Mouse (Mus musculus): ENCODE measurements at regions not wholly inside any gene's neighbourhood (a gene's known extent, or its start where the extent isn't known, plus 50 kb on each side); places are given as distances from the start of the nearest gene placed in this dataset.

DNA sequence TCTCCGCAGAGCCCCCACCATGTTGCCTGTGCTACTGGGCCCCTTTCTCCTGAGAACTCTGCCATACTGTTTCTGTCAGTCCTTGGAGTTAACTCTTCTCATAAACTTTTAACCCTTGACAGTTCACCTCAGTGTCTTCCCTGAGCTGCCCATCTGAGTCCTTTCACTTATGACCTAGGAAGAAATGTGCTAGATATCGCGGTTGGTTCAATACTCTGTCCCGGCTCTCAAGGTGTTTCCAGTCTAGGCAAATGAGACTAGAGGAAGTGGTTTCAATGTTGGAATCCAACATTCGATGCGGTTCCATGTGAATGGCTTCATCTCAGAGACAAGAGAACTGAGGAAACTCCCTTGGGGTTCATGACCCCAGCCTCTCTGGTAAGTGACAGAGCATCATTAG, 176.1 kb downstream of the Clic5 start:
- no peak overlapping the region for H3K4me2 ChIP-seq
- no peaks in the 10 kb centered on the region for H3K27me3 ChIP-seq (ENCODE audit: control insufficient read depth, insufficient read depth, low read length)
- H3K9me3 ChIP-seq (replicated peaks; ENCODE audit: control insufficient read depth, low read length): no peaks in the 10 kb centered on the region; the same call in 1 of the 2 replicates
- no peak overlapping the region for H3K27ac ChIP-seq (ENCODE audit: low read depth, low read length)
- H3K9ac ChIP-seq (ENCODE audit: low read depth, low read length): no peak overlapping the region
- 91% methylated on average over 6 of the region's 6 CpGs for WGBS (ENCODE audit: insufficient replicate concordance)
- H3K4me1 ChIP-seq (ENCODE audit: control insufficient read depth, insufficient read depth, low read length): no peaks in the 10 kb centered on the region; the same call in 1 of the 2 replicates
- no peaks in the 10 kb centered on the region for H3K36me3 ChIP-seq (ENCODE audit: control insufficient read depth, insufficient read depth, low read length)
- no peak for ATAC-seq (replicated peaks; ENCODE audit: insufficient number of reproducible peaks, low FRiP score, low TSS enrichment)
- no peak overlapping the region for H3K4me3 ChIP-seq (ENCODE audit: low read depth, low read length)

DNA sequence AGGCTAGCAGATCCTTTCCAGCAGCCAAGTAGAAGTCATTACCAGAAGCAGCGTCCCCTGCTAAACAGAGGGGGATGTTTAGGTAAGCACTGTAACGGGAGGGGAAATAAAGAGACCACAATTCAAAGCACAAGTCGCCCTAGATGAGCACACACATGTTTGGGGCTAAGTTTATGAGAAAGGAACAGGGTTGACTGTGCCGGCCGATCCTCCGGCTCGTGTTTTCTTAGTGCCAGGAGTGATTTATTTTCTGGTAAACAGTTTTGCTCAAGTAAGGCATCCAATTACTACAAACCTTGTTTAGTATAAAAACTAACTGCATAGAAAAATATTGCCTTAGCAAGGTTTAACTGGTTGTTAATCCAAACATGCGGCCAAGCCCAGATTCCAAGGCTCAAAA, 178.1 kb downstream of the Clic5 start:
- H3K36me3 ChIP-seq (ENCODE audit: control insufficient read depth, insufficient read depth, low read length): no peaks in the 10 kb centered on the region
- H3K4me3 ChIP-seq (ENCODE audit: low read depth, low read length): no peak overlapping the region
- no peak for ATAC-seq (replicated peaks; ENCODE audit: insufficient number of reproducible peaks, low FRiP score, low TSS enrichment)
- no peak overlapping the region for H3K9ac ChIP-seq (ENCODE audit: low read depth, low read length)
- H3K4me1 ChIP-seq (ENCODE audit: control insufficient read depth, insufficient read depth, low read length): no peaks in the 10 kb centered on the region; the same call in 1 of the 2 replicates
- no peak overlapping the region for H3K27ac ChIP-seq (ENCODE audit: low read depth, low read length)
- H3K9me3 ChIP-seq (replicated peaks; ENCODE audit: control insufficient read depth, low read length): no peaks in the 10 kb centered on the region; the same call in 1 of the 2 replicates
- H3K4me2 ChIP-seq: no peak overlapping the region
- no peaks in the 10 kb centered on the region for H3K27me3 ChIP-seq (ENCODE audit: control insufficient read depth, insufficient read depth, low read length)
- 72% methylated on average over 8 of the region's 8 CpGs for WGBS (ENCODE audit: insufficient replicate concordance)

DNA sequence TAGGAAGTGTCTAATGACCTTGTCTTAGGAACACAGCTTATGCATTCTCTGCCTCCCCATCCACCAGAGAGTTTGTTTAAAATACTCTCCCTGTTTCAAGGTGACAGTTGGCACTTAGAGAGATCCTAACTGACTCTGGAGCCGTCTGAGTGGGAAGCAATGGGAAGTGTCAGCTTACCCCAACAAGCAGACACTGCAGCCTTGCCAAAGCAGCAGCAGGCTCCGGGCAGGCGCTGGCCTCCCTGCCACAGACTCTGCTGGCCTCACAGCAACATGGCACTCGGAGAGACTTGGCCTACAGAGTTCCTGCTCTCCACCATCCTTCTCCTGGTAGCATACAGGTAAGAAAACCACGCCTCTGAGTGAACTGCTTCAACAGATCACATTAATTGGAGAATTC, 179.2 kb downstream of the Clic5 start:
- 30% methylated on average over 5 of the region's 5 CpGs for WGBS (ENCODE audit: insufficient replicate concordance)
- no peak for ATAC-seq (replicated peaks; ENCODE audit: insufficient number of reproducible peaks, low FRiP score, low TSS enrichment)
- no peaks in the 10 kb centered on the region for H3K36me3 ChIP-seq (ENCODE audit: control insufficient read depth, insufficient read depth, low read length)
- no peak overlapping the region for H3K4me2 ChIP-seq
- no peak overlapping the region for H3K9ac ChIP-seq (ENCODE audit: low read depth, low read length)
- H3K27ac ChIP-seq (ENCODE audit: low read depth, low read length): no peak overlapping the region
- no peak overlapping the region for H3K4me3 ChIP-seq (ENCODE audit: low read depth, low read length)
- H3K27me3 ChIP-seq (ENCODE audit: control insufficient read depth, insufficient read depth, low read length): no peaks in the 10 kb centered on the region
- no peaks in the 10 kb centered on the region; the same call in 1 of the 2 replicates for H3K4me1 ChIP-seq (ENCODE audit: control insufficient read depth, insufficient read depth, low read length)
- no peaks in the 10 kb centered on the region; the same call in 1 of the 2 replicates for H3K9me3 ChIP-seq (replicated peaks; ENCODE audit: control insufficient read depth, low read length)

DNA sequence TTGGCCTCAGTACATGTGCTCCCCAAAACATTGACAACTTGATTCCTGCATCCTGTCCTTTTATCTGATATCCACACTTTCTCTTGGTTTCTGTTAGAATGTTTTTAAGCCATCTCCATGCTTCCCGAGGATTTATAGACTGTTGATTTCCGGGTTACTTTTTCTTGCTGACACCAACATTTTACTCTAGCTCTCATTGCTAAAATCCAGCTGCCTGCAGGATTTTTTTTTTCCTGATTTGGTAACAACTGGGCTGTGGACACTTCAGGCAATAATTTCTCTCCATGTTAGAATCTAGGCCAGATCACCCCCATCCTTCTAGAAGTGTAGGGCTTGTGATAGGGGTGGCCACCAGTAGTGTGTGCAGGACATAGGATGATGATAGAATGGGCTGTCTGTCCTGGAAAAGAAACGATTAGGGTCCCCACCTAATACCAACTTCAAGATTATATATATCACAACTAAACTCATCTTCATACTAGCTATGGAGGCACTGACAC, 182.6 kb downstream of the Clic5 start:
- WGBS (ENCODE audit: insufficient replicate concordance): 86% methylated on average over 3 of the region's 3 CpGs
- no peak overlapping the region for H3K9ac ChIP-seq (ENCODE audit: low read depth, low read length)

DNA sequence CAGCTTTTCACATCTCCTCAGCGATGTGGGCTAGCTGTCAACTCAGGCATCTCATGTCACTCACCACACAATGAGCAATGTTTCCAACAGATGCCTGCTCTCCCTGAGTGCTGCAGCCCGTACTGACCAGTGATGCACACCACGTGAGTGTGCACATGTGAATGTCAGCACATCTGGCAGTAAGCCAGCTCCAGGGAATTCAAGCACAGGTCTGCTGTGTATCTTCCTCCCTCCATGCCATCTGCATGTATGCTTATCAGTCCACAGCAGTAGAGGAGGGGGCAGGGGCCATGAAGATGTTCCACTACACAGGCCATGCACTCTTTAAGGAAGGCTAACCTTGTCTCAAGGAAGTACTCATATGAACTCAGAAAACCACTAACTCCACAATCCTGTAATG, 183.2 kb downstream of the Clic5 start:
- 31% methylated on average over 3 of the region's 3 CpGs for WGBS (ENCODE audit: insufficient replicate concordance)
- Histone ChIP-seq H3K36me3 (ENCODE audit: control insufficient read depth, insufficient read depth, low read length) (no peaks in the 10 kb centered on the region), H3K4me2 (no peak overlapping the region), H3K27ac (ENCODE audit: low read depth, low read length) (no peak overlapping the region), H3K9ac (ENCODE audit: low read depth, low read length) (no peak overlapping the region), H3K4me1 (ENCODE audit: control insufficient read depth, insufficient read depth, low read length) (no peaks in the 10 kb centered on the region), H3K9me3 (replicated peaks; ENCODE audit: control insufficient read depth, low read length) (peaks cover 3% of the 10 kb centered on the region; the same call in 1 of the 2 replicates), H3K27me3 (ENCODE audit: control insufficient read depth, insufficient read depth, low read length) (no peaks in the 10 kb centered on the region), H3K4me3 (ENCODE audit: low read depth, low read length) (no peak overlapping the region)
- no peak for ATAC-seq (replicated peaks; ENCODE audit: insufficient number of reproducible peaks, low FRiP score, low TSS enrichment)

More for the DNA sequence above, 182.6 kb downstream of the Clic5 start:
- no peak for ATAC-seq (replicated peaks; ENCODE audit: insufficient number of reproducible peaks, low FRiP score, low TSS enrichment)
- Histone ChIP-seq H3K9me3 (replicated peaks; ENCODE audit: control insufficient read depth, low read length) (peaks cover 3% of the 10 kb centered on the region; the same call in 1 of the 2 replicates), H3K27me3 (ENCODE audit: control insufficient read depth, insufficient read depth, low read length) (no peaks in the 10 kb centered on the region), H3K36me3 (ENCODE audit: control insufficient read depth, insufficient read depth, low read length) (no peaks in the 10 kb centered on the region), H3K4me1 (ENCODE audit: control insufficient read depth, insufficient read depth, low read length) (no peaks in the 10 kb centered on the region; the same call in 1 of the 2 replicates), H3K27ac (ENCODE audit: low read depth, low read length) (no peak overlapping the region), H3K4me2 (no peak overlapping the region), H3K4me3 (ENCODE audit: low read depth, low read length) (no peak overlapping the region)

DNA sequence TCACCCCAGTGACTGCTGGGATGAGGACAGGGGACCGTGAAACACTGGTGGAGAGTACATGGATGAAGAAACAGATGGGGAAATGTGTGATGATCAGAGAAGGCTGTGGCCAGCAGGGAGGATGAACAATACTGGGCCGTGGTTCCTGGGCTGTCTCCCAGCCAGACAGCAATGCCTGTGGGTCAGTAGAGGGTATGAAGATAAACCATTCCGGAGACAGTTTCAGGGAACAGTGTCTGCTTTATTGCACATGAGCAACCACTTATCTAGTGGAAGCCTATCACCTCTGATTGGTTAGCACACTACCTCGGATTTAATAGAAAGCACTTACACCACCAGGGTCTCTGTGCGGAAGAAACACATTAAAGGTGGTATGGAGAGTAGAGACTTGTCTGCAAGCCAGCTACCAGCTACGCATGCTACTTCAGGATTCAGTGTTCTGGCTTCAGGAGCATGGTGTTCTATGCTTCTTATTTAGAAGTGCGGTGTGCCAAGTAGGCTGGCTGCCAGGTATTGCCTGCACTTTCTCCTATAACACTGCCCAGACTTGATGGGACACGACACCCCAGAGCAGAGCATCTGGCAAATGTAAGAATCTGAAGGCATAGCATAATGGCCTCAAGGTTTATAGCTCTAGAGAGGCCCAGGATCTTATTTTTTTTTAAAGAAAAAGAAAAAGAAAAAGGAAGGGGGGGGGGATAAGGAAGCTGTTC, 185.5 kb downstream of the Clic5 start:
- Histone ChIP-seq H3K4me2 (no peak overlapping the region), H3K4me1 (ENCODE audit: control insufficient read depth, insufficient read depth, low read length) (no peaks in the 10 kb centered on the region), H3K27ac (ENCODE audit: low read depth, low read length) (no peak overlapping the region), H3K9ac (ENCODE audit: low read depth, low read length) (no peak overlapping the region), H3K4me3 (ENCODE audit: low read depth, low read length) (no peak overlapping the region), H3K36me3 (ENCODE audit: control insufficient read depth, insufficient read depth, low read length) (no peaks in the 10 kb centered on the region), H3K9me3 (replicated peaks; ENCODE audit: control insufficient read depth, low read length) (peaks cover 3% of the 10 kb centered on the region; the same call in 1 of the 2 replicates), H3K27me3 (ENCODE audit: control insufficient read depth, insufficient read depth, low read length) (no peaks in the 10 kb centered on the region)
- 68% methylated on average over 8 of the region's 8 CpGs for WGBS (ENCODE audit: insufficient replicate concordance)
- no peak for ATAC-seq (replicated peaks; ENCODE audit: insufficient number of reproducible peaks, low FRiP score, low TSS enrichment)

DNA sequence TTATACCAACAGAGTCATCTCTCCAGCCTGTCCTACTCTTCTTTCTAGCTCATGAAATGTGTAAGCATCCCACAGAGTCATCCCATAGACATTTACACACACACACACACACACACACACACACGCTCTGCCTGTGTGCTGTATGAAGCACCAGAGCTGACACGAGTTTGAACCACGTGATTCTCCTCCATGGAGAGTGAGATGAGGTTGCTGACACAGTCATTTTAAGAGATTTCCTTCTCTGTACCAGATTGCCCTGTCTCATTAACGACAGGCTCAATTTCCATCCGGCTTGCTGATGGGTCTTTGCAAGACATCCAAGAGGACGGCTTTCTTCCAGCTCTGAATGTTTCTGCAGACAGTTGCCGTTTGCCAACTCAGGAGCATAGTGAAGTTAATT, 190.0 kb downstream of the Clic5 start:
- Histone ChIP-seq H3K27me3 (ENCODE audit: control insufficient read depth, insufficient read depth, low read length) (no peaks in the 10 kb centered on the region), H3K27ac (ENCODE audit: low read depth, low read length) (no peak overlapping the region), H3K4me2 (no peak overlapping the region), H3K9me3 (replicated peaks; ENCODE audit: control insufficient read depth, low read length) (0 out of 2 replicates have a peak, but pooled peaks cover 3% of the 10 kb centered on the region), H3K36me3 (ENCODE audit: control insufficient read depth, insufficient read depth, low read length) (no peaks in the 10 kb centered on the region), H3K4me3 (ENCODE audit: low read depth, low read length) (no peak overlapping the region), H3K4me1 (ENCODE audit: control insufficient read depth, insufficient read depth, low read length) (no peaks in the 10 kb centered on the region), H3K9ac (ENCODE audit: low read depth, low read length) (no peak overlapping the region)
- WGBS (ENCODE audit: insufficient replicate concordance): 73% methylated on average over 7 of the region's 7 CpGs
- ATAC-seq (replicated peaks; ENCODE audit: insufficient number of reproducible peaks, low FRiP score, low TSS enrichment): no peak

DNA sequence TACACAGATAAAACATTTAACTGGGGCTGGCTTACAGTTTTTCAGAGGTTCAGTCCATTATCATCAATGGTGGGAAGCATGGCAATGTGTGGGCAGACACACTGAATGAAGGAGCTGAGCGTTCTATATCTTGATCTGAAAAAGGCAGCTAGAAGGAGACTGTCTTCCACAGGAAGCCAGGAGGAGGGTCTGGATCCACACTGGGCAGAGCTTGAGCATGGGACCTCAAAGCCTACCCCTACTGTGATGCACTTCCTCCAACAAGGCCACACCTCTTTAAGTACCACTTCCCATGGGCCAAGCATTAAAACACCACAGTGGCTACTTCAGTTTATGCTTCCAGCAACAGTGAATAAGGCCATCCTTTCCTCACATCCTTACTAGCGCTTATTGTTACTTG, 200.5 kb downstream of the Clic5 start:
- Histone ChIP-seq H3K4me1 (ENCODE audit: control insufficient read depth, insufficient read depth, low read length) (no peaks in the 10 kb centered on the region), H3K9ac (ENCODE audit: low read depth, low read length) (no peak overlapping the region), H3K27ac (ENCODE audit: low read depth, low read length) (no peak overlapping the region), H3K4me3 (ENCODE audit: low read depth, low read length) (no peak overlapping the region), H3K27me3 (ENCODE audit: control insufficient read depth, insufficient read depth, low read length) (no peaks in the 10 kb centered on the region), H3K36me3 (ENCODE audit: control insufficient read depth, insufficient read depth, low read length) (no peaks in the 10 kb centered on the region), H3K9me3 (replicated peaks; ENCODE audit: control insufficient read depth, low read length) (no peaks in the 10 kb centered on the region), H3K4me2 (no peak overlapping the region)
- WGBS (ENCODE audit: insufficient replicate concordance): 75% methylated on average over 2 of the region's 2 CpGs
- no peak for ATAC-seq (replicated peaks; ENCODE audit: insufficient number of reproducible peaks, low FRiP score, low TSS enrichment)

DNA sequence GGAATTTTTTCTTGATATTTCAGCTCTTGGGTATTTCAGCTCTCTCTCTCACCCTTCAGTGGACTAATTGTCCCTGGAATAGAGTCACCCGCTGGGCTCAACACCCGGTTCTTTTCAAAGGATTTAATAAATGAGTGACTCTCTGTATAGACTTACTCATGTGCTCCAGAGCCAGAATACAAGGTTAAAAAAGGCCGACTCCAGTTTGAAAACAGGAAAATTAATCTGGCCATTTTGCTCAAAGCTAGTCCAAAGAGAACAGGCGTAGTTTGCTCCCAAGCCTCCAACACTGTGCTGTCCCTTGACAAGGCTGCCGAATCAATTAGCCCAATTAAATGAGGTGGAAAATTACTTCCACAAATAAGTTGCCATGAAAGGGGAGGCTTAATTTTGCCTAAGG, 209.4 kb downstream of the Clic5 start:
- H3K9me3 ChIP-seq (replicated peaks; ENCODE audit: control insufficient read depth, low read length): no peaks in the 10 kb centered on the region
- H3K27ac ChIP-seq (ENCODE audit: low read depth, low read length): no peak overlapping the region
- ATAC-seq (replicated peaks; ENCODE audit: insufficient number of reproducible peaks, low FRiP score, low TSS enrichment): no peak
- no peaks in the 10 kb centered on the region for H3K27me3 ChIP-seq (ENCODE audit: control insufficient read depth, insufficient read depth, low read length)
- no peak overlapping the region for H3K4me2 ChIP-seq
- no peak overlapping the region for H3K4me3 ChIP-seq (ENCODE audit: low read depth, low read length)
- H3K9ac ChIP-seq (ENCODE audit: low read depth, low read length): no peak overlapping the region
- H3K4me1 ChIP-seq (ENCODE audit: control insufficient read depth, insufficient read depth, low read length): no peaks in the 10 kb centered on the region
- WGBS (ENCODE audit: insufficient replicate concordance): 83% methylated on average over 5 of the region's 5 CpGs
- no peaks in the 10 kb centered on the region for H3K36me3 ChIP-seq (ENCODE audit: control insufficient read depth, insufficient read depth, low read length)
